Mouse (Mus musculus): Measurements from ENCODE around the gene Wnk4. TPM values are rescaled to one million over a fixed set of nuclear protein-coding genes. Genes with fewer than 3 reads are reported as not detected.

The Wnk4 gene
- total RNA-seq, 1 experiment: 0.49 TPM

- Histone ChIP-seq H3K27ac (ENCODE audit: insufficient read depth, low read depth, low read length, poor library complexity, severe bottlenecking) (no peak overlapping the region), H3K4me1 (ENCODE audit: control insufficient read depth in 2 of 2, insufficient read depth in 2 of 2, low read length in 2 of 2, poor library complexity in 1 of 2) (peaks cover 0 to 23% of the 10 kb centered on the region in 2 experiments; a peak in 2 of 4 replicates), H3K9ac (ENCODE audit: insufficient read depth, low read depth, low read length, poor library complexity, severe bottlenecking) (no peak overlapping the region), H3K9me3 (ENCODE audit: control insufficient read depth, insufficient read depth, low read depth, low read length) (no peaks in the 10 kb centered on the region), H3K4me3 (ENCODE audit: insufficient read depth in 1 of 2, low read depth in 1 of 2, low read length in 2 of 2, poor library complexity in 1 of 2, severe bottlenecking in 1 of 2) (no peak overlapping the region), H3K36me3 (ENCODE audit: control insufficient read depth, insufficient read depth, low read length, poor library complexity, severe bottlenecking) (peaks cover 4% of the 10 kb centered on the region)
- TF ChIP-seq ZNF384 (IDR thresholded peaks at IDR 0.05; ENCODE audit: low read depth, low read length) (no peak), ZC3H11A (IDR thresholded peaks at IDR 0.05; ENCODE audit: borderline replicate concordance, low read depth, low read length) (no peak), HCFC1 (IDR thresholded peaks at IDR 0.05; ENCODE audit: borderline replicate concordance, insufficient read depth, low read length) (no peak), CHD2 (IDR thresholded peaks at IDR 0.05; ENCODE audit: low read depth, low read length) (no peak), MAFK (IDR thresholded peaks at IDR 0.05; ENCODE audit: insufficient read depth, low read depth, low read length) (no peak)
- DNase-seq (ENCODE audit: low read depth, low spot score): no peak
- in situ Hi-C loops (cut with MboI; ENCODE audit: low sequenced_read_pairs in 2 of 2, unreplicated experiment in 2 of 2): no loop called here
Measured at GRCm38 (mm10) chr11:101259261-101259712, 1.1 kb upstream of the Wnk4 start.

DNA sequence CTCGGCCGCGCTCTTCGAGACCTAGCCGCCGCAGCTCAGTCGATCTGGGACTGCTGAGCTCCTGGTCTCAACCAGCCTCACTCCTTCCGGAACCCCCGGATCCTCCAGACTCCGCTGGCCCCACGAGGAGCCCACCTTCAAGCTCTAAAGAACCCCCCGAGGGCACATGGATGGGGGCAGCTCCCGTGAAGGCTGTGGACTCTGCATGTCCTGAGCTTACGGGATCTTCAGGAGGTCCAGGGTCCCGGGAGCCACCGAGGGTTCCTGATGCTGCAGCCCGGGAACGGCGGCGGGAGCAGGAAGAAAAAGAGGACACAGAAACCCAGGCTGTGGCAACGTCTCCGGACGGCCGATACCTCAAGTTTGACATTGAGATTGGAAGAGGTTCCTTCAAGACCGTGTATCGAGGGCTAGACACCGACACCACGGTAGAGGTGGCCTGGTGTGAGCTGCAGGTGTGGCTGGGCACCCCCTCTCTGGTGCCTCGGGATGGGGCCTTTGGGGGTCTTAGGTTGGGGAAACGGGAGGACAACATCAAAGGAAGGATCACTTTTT is 536 bp downstream of the Wnk4 start:
- H3K4me3 ChIP-seq (ENCODE audit: insufficient read depth in 1 of 2, low read depth in 1 of 2, low read length in 2 of 2, poor library complexity in 1 of 2, severe bottlenecking in 1 of 2): peak overlapping the region; percentile 61 to 64
- in situ Hi-C loops (cut with MboI; ENCODE audit: low sequenced_read_pairs in 2 of 2, unreplicated experiment in 2 of 2): no loop called here
- H3K36me3 ChIP-seq (ENCODE audit: control insufficient read depth, insufficient read depth, low read length, poor library complexity, severe bottlenecking): peaks cover 3% of the 10 kb centered on the region
- DNase-seq (ENCODE audit: low read depth, low spot score): no peak
- no peak overlapping the region for H3K27ac ChIP-seq (ENCODE audit: insufficient read depth, low read depth, low read length, poor library complexity, severe bottlenecking)
- H3K9ac ChIP-seq (ENCODE audit: insufficient read depth, low read depth, low read length, poor library complexity, severe bottlenecking): peak overlapping the region; percentile 45; the same call in 1 of the 2 replicates
- H3K4me1 ChIP-seq (ENCODE audit: control insufficient read depth in 2 of 2, insufficient read depth in 2 of 2, low read length in 2 of 2, poor library complexity in 1 of 2): peaks cover 0 to 30% of the 10 kb centered on the region in 2 experiments; a peak in 2 of 4 replicates
- H3K9me3 ChIP-seq (ENCODE audit: control insufficient read depth, insufficient read depth, low read depth, low read length): no peaks in the 10 kb centered on the region
- TF ChIP-seq CHD2 (IDR thresholded peaks at IDR 0.05; ENCODE audit: low read depth, low read length) (no peak), MAFK (IDR thresholded peaks at IDR 0.05; ENCODE audit: insufficient read depth, low read depth, low read length) (no peak), ZNF384 (IDR thresholded peaks at IDR 0.05; ENCODE audit: low read depth, low read length) (no peak), HCFC1 (IDR thresholded peaks at IDR 0.05; ENCODE audit: borderline replicate concordance, insufficient read depth, low read length) (no peak), ZC3H11A (IDR thresholded peaks at IDR 0.05; ENCODE audit: borderline replicate concordance, low read depth, low read length) (no peak)

- TF ChIP-seq ZC3H11A (IDR thresholded peaks at IDR 0.05; ENCODE audit: borderline replicate concordance, low read depth, low read length) (no peak), MAFK (IDR thresholded peaks at IDR 0.05; ENCODE audit: insufficient read depth, low read depth, low read length) (no peak), HCFC1 (IDR thresholded peaks at IDR 0.05; ENCODE audit: borderline replicate concordance, insufficient read depth, low read length) (no peak), CHD2 (IDR thresholded peaks at IDR 0.05; ENCODE audit: low read depth, low read length) (no peak), ZNF384 (IDR thresholded peaks at IDR 0.05; ENCODE audit: low read depth, low read length) (no peak)
- peak overlapping the region in 1 of 2 experiments; percentile 21; a peak in 1 of 4 replicates for H3K4me3 ChIP-seq (ENCODE audit: insufficient read depth in 1 of 2, low read depth in 1 of 2, low read length in 2 of 2, poor library complexity in 1 of 2, severe bottlenecking in 1 of 2)
- peaks cover 0 to 30% of the 10 kb centered on the region in 2 experiments; a peak in 2 of 4 replicates for H3K4me1 ChIP-seq (ENCODE audit: control insufficient read depth in 2 of 2, insufficient read depth in 2 of 2, low read length in 2 of 2, poor library complexity in 1 of 2)
- DNase-seq (ENCODE audit: low read depth, low spot score): no peak
- no peak overlapping the region for H3K27ac ChIP-seq (ENCODE audit: insufficient read depth, low read depth, low read length, poor library complexity, severe bottlenecking)
- peaks cover 2% of the 10 kb centered on the region for H3K36me3 ChIP-seq (ENCODE audit: control insufficient read depth, insufficient read depth, low read length, poor library complexity, severe bottlenecking)
- no peak overlapping the region for H3K9ac ChIP-seq (ENCODE audit: insufficient read depth, low read depth, low read length, poor library complexity, severe bottlenecking)
- in situ Hi-C loops (cut with MboI; ENCODE audit: low sequenced_read_pairs in 2 of 2, unreplicated experiment in 2 of 2): no loop called here
- H3K9me3 ChIP-seq (ENCODE audit: control insufficient read depth, insufficient read depth, low read depth, low read length): no peaks in the 10 kb centered on the region
Measured at GRCm38 (mm10) chr11:101262272-101262967, 2.1 kb downstream of the Wnk4 start.

- no peak overlapping the region for H3K27ac ChIP-seq (ENCODE audit: insufficient read depth, low read depth, low read length, poor library complexity, severe bottlenecking)
- H3K4me1 ChIP-seq (ENCODE audit: control insufficient read depth in 2 of 2, insufficient read depth in 2 of 2, low read length in 2 of 2, poor library complexity in 1 of 2): peaks cover 0 to 30% of the 10 kb centered on the region in 2 experiments; a peak in 2 of 4 replicates
- H3K9me3 ChIP-seq (ENCODE audit: control insufficient read depth, insufficient read depth, low read depth, low read length): no peaks in the 10 kb centered on the region
- no peak for DNase-seq (ENCODE audit: low read depth, low spot score)
- H3K4me3 ChIP-seq (ENCODE audit: insufficient read depth in 1 of 2, low read depth in 1 of 2, low read length in 2 of 2, poor library complexity in 1 of 2, severe bottlenecking in 1 of 2): no peak overlapping the region
- peaks cover 2% of the 10 kb centered on the region for H3K36me3 ChIP-seq (ENCODE audit: control insufficient read depth, insufficient read depth, low read length, poor library complexity, severe bottlenecking)
- TF ChIP-seq ZC3H11A (IDR thresholded peaks at IDR 0.05; ENCODE audit: borderline replicate concordance, low read depth, low read length) (no peak), CHD2 (IDR thresholded peaks at IDR 0.05; ENCODE audit: low read depth, low read length) (no peak), HCFC1 (IDR thresholded peaks at IDR 0.05; ENCODE audit: borderline replicate concordance, insufficient read depth, low read length) (no peak), ZNF384 (IDR thresholded peaks at IDR 0.05; ENCODE audit: low read depth, low read length) (no peak), MAFK (IDR thresholded peaks at IDR 0.05; ENCODE audit: insufficient read depth, low read depth, low read length) (no peak)
- in situ Hi-C loops (cut with MboI; ENCODE audit: low sequenced_read_pairs in 2 of 2, unreplicated experiment in 2 of 2): no loop called here
- H3K9ac ChIP-seq (ENCODE audit: insufficient read depth, low read depth, low read length, poor library complexity, severe bottlenecking): no peak overlapping the region
Measured at GRCm38 (mm10) chr11:101263138-101263988, 3.0 kb downstream of the Wnk4 start.

Data from ES-E14 (cell line).